Mouse (Mus musculus): ENCODE data around the gene Col6a5. TPM values are rescaled to one million over a fixed set of nuclear protein-coding genes. Genes with fewer than 3 reads are reported as not detected.

The Col6a5 gene
- 24.8 and 37.4 TPM in 2 replicates for polyA plus RNA-seq (2012; rRNA removed)

DNA sequence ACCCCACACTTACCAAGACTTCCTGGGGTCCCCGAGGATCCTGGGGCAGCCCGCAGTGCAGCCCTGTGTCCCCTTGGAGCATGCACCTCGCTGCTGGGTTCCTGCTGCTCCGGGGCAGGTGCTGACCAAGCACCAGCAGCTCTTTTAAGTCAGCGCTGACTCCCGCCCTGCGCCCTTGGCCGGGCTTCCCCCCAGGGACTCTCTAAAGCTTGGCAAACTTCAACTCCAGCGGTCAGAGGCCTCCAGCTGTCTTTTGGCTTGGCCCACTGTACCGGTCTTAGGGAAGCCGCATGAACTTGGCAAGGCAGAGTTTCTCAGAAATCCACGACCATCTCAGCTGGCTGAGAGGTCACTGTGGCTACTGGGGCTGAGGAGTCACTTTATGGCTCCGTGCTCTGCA is at the start of gene Col6a5:
TSS of gene Col6a5 (minus strand) at position 111 of the 400 bp plus-strand sequence.
- DNase-seq (ENCODE audit: low read depth) = no peak

- DNase-seq (ENCODE audit: low read depth) = no peak
Measured at GRCm38 (mm10) chr9:105997955-105998354, 37.5 kb upstream of the Col6a5 start.

DNA sequence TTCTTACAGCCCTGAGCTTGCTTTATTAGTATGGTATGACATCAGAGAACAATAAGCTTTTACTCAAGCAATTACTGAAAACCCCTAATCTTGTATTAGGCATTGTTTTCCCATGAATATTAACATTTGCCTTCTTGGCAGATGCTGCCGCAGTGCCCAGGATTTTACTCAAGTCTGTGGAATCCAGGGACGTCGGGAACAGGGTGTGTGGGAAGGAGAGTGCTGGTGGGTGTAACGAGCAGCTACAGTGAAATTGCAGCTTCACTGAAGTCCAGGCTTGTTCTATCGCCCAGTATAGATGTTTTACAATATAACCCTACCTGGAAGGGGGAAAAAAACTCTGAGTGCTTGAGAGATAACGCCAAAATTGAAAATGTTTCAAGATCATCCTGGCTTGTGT is 32.0 kb upstream of the Col6a5 start:
- DNase-seq (ENCODE audit: low read depth) = no peak

- DNase-seq (ENCODE audit: low read depth) = no peak
Measured at GRCm38 (mm10) chr9:105990099-105990498, 29.7 kb upstream of the Col6a5 start.

DNA sequence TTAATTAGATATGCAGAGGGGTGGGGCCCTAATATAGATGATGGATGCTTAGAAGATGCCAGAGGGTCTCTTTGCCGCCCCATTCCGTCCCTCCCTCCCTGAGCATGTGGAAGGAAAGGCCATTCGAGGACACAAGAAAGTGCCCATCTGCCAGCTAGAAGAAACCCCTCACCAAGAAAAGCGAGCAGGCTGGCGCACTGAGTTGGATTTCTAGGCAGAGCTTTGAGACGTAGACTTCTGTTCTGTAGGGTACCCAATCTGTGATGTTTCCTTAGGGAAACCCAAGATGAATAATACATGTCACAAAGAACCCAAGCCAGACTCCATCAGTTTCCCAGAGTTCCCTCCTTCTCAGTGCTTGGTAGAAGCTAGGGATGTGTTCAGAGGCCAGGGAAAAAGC is 29.0 kb upstream of the Col6a5 start:
- no peak for DNase-seq (ENCODE audit: low read depth)

GRCm38 (mm10) chr9:105988096-105988495 is 27.7 kb upstream of the Col6a5 start:
- DNase-seq (ENCODE audit: low read depth) = no peak

DNA sequence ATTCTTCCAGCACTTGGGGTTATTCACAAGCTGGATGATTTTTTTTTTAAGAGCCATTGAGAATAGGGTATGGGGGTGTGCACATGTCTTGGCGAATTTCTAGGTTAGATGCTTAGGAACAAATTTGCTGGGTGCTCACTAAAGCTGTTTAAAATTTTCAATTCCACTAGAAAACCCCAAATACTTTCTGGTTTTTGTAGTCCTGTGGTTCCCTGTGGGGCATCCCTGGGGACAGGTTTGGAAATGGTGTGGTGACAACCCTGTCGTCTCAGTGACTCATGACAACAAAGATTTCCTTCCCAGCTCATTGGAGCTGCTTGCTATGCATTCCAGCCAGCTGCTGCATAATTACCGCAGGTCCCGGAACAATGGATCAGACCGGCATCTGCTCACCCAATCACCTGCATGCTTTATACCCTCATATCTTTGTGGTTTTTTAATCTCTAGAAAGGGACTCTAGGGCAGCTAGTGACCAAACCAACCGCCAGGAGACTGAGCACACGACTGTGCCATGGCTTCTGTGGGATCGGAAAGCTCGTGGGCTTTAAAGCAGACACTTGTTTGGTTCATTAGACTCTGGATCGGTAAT is 24.6 kb upstream of the Col6a5 start:
- no peak for DNase-seq (ENCODE audit: low read depth)

GRCm38 (mm10) chr9:105978479-105978878 is 18.0 kb upstream of the Col6a5 start:
- DNase-seq (ENCODE audit: low read depth) = no peak

- no peak for DNase-seq (ENCODE audit: low read depth)
Measured at GRCm38 (mm10) chr9:105976871-105977270, 16.4 kb upstream of the Col6a5 start.

GRCm38 (mm10) chr9:105976314-105976713 is 15.9 kb upstream of the Col6a5 start:
- no peak for DNase-seq (ENCODE audit: low read depth)

- no peak for DNase-seq (ENCODE audit: low read depth)
Measured at GRCm38 (mm10) chr9:105973736-105974135, 13.3 kb upstream of the Col6a5 start.

- DNase-seq (ENCODE audit: low read depth) = no peak
Measured at GRCm38 (mm10) chr9:105972031-105972430, 11.6 kb upstream of the Col6a5 start.

DNA sequence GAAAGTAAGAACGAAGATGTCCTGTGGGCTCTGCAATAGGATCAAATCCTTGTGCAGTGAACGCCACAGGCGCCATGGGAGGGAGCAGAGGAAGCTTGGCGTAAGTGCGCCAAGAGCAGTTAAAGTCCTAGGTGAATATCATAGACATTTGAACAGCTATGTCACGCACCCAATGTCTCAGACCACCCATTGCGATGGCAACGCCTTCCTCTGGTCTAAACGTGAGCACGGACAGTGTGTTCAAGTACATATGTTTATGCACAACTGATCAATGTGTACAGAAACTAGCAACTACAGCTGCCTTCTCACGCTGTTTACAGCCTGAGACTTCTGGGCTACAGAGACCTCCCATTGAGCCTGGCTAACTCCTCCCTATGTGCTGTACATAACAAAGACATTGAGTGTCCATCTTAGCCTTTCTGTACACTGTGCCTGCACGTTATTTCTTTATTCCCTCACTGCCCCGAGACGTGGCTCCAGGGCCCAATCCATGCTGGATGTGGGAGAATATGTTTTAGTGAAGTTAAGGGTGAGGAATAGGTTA is 11.0 kb upstream of the Col6a5 start:
- no peak for DNase-seq (ENCODE audit: low read depth)

DNA sequence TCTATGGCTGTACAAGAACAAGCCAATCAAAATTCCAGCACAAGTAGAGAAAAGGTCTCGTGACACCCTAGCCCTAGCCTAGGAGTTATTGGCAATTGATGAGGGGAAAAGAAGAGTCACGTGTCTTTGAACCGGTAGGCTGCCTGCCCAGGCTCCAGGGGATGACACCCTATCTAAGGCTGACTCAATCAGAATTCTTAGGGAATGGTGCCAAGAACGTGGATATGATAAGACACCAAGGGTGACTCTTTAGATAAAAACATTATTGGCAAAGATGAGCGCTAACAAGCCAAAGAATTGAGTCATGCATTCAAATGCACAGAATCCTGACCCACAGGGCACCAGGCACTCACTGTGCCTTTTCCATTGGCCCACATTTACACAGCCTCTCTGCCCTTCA is 10.5 kb upstream of the Col6a5 start:
- no peak for DNase-seq (ENCODE audit: low read depth)

GRCm38 (mm10) chr9:105967976-105968375 is 7.5 kb upstream of the Col6a5 start:
- DNase-seq (ENCODE audit: low read depth) = no peak

GRCm38 (mm10) chr9:105959116-105959515 is 1.3 kb downstream of the Col6a5 start:
- no peak for DNase-seq (ENCODE audit: low read depth)

DNA sequence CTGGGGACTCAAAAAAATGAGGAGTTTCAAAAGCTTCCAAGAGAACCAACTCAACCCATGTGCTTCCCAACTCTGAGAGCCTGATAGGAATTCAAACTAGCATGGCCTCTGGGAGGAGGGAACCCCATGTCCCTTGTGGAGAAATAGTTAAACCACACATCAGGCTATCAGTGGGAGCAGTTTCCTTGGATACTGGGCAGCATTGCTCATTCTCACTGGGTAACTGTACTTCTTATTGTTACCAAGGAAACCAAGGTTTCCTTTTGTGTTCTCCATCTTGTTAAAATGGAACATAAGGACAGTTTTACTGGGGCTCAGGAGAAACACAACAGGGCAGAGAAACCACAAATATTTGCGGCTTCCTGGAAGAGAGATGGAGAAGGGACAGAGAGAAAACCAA is 10.7 kb downstream of the Col6a5 start:
- DNase-seq (ENCODE audit: low read depth) = no peak

DNA sequence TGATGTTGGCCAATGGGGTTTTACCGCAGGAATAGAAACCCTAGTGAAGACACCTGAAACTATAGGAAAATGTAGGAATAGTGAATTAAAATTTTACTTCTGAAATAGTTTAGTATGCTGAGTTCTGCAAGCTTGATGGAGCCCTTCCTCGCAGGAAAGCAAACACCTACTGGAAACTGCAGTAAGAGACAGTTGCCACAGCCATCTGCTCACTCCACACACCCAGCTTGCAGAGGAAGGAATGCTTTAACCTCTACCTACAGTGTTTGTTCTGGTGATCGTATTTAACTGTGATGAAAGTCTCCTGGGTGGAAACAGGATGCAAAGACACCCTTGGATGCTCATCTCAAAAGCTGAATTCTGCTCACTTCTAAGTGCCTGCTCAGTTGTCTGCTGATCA is 12.9 kb downstream of the Col6a5 start:
- no peak for DNase-seq (ENCODE audit: low read depth)

DNA sequence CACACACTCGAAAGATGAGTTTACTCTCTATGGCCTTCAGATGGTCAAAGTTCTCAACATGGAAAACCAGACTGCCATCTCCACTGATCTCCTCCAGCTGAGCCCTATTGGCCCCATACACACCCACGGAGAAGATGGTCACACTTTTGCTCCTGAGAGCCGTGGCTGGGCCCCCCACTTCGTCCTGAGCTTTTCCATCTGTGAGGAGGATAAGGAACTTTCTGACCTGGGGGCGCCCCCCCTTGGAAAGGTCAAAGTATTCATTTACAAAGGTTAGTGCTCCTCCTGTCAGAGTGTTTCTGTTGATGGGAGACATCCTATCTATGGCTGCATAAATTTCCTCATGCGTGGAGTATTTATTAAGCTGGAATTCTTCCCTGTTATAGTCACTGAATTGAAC is 26.6 kb downstream of the Col6a5 start:
- DNase-seq (ENCODE audit: low read depth) = no peak

GRCm38 (mm10) chr9:105929287-105929686 is 31.2 kb downstream of the Col6a5 start:
- no peak for DNase-seq (ENCODE audit: low read depth)

- no peak for DNase-seq (ENCODE audit: low read depth)
Measured at GRCm38 (mm10) chr9:105928406-105929071, 31.9 kb downstream of the Col6a5 start.

DNA sequence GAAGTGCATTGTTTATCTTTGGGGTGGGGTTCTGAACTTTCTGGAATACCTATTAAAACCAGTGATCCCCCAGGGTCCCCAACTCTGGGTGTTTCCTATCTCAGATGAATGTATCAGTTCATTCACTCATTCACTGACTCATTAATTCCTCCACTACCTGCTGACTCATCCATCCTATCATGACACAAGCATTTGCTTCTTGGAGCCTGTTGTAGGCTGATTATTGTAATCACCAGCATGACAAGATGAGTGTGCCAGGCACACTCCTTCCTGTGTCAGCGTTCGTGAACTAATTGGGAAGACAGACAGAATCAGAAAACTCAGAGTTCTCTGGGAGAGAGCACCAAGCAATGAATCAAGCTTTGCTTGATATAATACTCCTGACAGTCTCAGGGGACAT is 36.8 kb downstream of the Col6a5 start:
- no peak for DNase-seq (ENCODE audit: low read depth)

DNA sequence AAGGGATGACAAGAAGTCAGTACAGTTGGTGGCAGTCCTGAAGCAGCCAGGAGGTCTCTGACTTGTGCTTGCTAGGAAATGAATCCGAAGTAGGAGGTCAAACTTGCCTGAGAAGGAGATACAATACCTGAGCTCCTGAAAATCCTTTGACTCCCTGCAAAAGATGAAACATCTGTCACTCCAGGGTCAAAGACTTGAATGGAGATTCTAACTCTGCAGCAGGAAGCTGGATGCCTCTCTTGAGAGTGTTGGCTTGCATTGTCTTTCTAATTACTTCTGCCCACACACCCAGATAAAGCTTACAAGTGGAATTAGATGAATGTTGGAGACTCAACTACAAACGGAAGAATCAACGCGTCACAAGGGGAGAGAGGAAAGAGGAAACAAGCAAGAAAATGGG is 45.3 kb downstream of the Col6a5 start:
- DNase-seq (ENCODE audit: low read depth) = no peak

- DNase-seq (ENCODE audit: low read depth) = no peak
Measured at GRCm38 (mm10) chr9:105910166-105910565, 50.3 kb downstream of the Col6a5 start.

Measured in gonadal fat pad, adult 2 months (tissue).